Mouse (Mus musculus) midbrain, embryonic 11.5 days (tissue): ENCODE measurements around the gene Elf4. TPM values are rescaled to one million over a fixed set of nuclear protein-coding genes. Genes with fewer than 3 reads are reported as not detected.
"Not testable (repeated sequence)": the region's sequence is repeated elsewhere in the genome, so short reads cannot be mapped to it uniquely, and the experiment has no call there.

Source experiments
- ATAC-seq: fragments of 200-750 bp; cut with Nextera tagmentation; 2 replicates; pipeline ENCODE4 v1.8.0; 2017; ENCODE audit warnings: moderate TSS enrichment, moderate library complexity; ENCODE audit not compliant: low FRiP score
- DNase-seq: peaks from one replicate; pipeline ENCODE4 v3.0.0; 2015; ENCODE audit warnings: low spot score; ENCODE audit errors: missing footprints
- H3K27ac ChIP-seq: fragments of 300-500 bp; sonication (generic); 2 replicates; pipeline ENCODE4 v1.5.1; 2014; ENCODE audit warnings: low read depth, low read length
- H3K27me3 ChIP-seq: fragments of 300-500 bp; sonication (generic); 2 replicates; pipeline ENCODE4 v1.6.1; 2014; ENCODE audit warnings: mild to moderate bottlenecking, low read length, moderate library complexity, mixed read lengths; ENCODE audit not compliant: control insufficient read depth, insufficient read depth
- H3K36me3 ChIP-seq: fragments of 300-500 bp; sonication (generic); 2 replicates; pipeline ENCODE4 v1.6.1; 2014; ENCODE audit warnings: mild to moderate bottlenecking, low read length, moderate library complexity, mixed read lengths; ENCODE audit not compliant: control insufficient read depth, insufficient read depth
- H3K4me1 ChIP-seq: fragments of 300-500 bp; sonication (generic); 2 replicates; pipeline ENCODE4 v1.6.1; 2014; ENCODE audit warnings: low read length; ENCODE audit not compliant: control insufficient read depth, insufficient read depth
- H3K4me2 ChIP-seq: fragments of 300-500 bp; sonication (generic); 2 replicates; pipeline ENCODE4 v1.6.1; 2014; ENCODE audit warnings: mild to moderate bottlenecking, moderate library complexity
- H3K4me3 ChIP-seq: fragments of 300-500 bp; sonication (generic); 2 replicates; pipeline ENCODE4 v1.5.1; 2014; ENCODE audit warnings: low read depth, low read length
- H3K9ac ChIP-seq: fragments of 300-500 bp; sonication (generic); 2 replicates; pipeline ENCODE4 v1.6.1; 2014; ENCODE audit warnings: low read length
- H3K9me3 ChIP-seq: fragments of 300-500 bp; sonication (generic); 2 replicates; pipeline ENCODE4 v1.6.1; 2016; ENCODE audit warnings: low read length; ENCODE audit not compliant: control insufficient read depth
- WGBS: fragments of 180-500 bp; shearing (Covaris S2); extraction: QIAGEN DNeasy Blood & Tissue Kit; methylation state at CpG from one replicate; pipeline ENCODE4 v1.1.7; 2014; 5-methylcytosine and 5-hydroxymethylcytosine counted together
- polyA plus RNA-seq: library from polyadenylated mRNA; unstranded; fragments of >200 nt; fragmentation: Nextera tagmentation; extraction: Ambion mirVana; gene quantifications from 2 replicates; pipeline ENCODE4 v1.2.1, GENCODE M21; 2014

Gene Elf4
- polyA plus RNA-seq, 1 experiment from 2014 or later: 2.0 TPM

DNA sequence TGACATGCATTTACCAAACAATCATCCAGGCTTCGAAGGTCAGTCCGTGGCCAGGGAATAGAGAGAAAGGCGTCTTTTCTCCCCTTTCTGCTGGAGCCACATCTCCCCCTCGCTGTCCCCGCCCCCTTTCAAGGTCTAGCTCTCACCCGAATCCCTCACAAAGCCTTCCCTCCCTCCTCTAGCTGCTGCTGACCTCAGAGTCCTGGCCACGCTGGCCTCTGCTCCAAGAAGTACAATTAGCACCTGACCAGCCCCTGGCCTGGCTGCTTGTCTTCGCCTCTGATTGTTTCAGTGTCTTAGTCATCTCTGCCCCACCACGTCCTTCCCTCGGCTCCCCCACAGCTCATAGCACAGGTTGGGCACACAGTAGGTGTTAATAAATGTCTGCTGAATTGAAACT lies 13.3 kb downstream of the Elf4 start:
- ATAC-seq: peak; percentile 41
- Histone ChIP-seq H3K4me1 (peaks cover 3% of the 10 kb centered on the region; the same call in 1 of the 2 replicates), H3K4me3 (no peak overlapping the region), H3K9me3 (no peaks in the 10 kb centered on the region), H3K4me2 (no peak overlapping the region), H3K27me3 (peaks cover 29% of the 10 kb centered on the region), H3K27ac (no peak overlapping the region), H3K36me3 (no peaks in the 10 kb centered on the region), H3K9ac (no peak overlapping the region)
- peak; percentile 86 for DNase-seq
- WGBS: 18% methylated on average over 10 of the region's 10 CpGs

DNA sequence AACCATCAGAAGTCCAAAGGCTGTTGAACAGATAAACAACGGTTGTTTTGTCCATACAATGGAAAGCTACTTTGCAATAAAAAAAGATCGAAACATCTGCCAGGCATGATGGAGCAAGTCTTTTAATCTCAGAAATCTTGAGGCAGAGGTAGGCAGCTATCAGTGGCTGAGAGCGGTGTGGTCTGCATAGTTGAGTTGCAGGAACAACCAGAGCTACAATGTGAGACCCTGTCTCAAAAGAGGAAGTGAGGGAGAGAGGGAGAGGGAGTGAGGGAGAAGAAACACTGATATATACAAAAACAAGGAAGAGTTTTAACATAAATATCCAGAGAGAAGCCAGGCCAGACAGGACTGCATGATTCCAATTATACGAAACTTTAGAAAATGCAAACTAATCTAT lies 18.3 kb downstream of the Elf4 start:
- H3K9ac ChIP-seq: no peak overlapping the region
- H3K4me2 ChIP-seq: no peak overlapping the region
- no peak overlapping the region for H3K27ac ChIP-seq
- H3K4me3 ChIP-seq: no peak overlapping the region
- H3K36me3 ChIP-seq: no peaks in the 10 kb centered on the region
- WGBS: 91% methylated on average over 4 of the region's 4 CpGs
- no peaks in the 10 kb centered on the region for H3K27me3 ChIP-seq
- H3K9me3 ChIP-seq: no peaks in the 10 kb centered on the region
- ATAC-seq (no peak), DNase-seq (no peak)
- H3K4me1 ChIP-seq: no peaks in the 10 kb centered on the region; the same call in 1 of the 2 replicates

DNA sequence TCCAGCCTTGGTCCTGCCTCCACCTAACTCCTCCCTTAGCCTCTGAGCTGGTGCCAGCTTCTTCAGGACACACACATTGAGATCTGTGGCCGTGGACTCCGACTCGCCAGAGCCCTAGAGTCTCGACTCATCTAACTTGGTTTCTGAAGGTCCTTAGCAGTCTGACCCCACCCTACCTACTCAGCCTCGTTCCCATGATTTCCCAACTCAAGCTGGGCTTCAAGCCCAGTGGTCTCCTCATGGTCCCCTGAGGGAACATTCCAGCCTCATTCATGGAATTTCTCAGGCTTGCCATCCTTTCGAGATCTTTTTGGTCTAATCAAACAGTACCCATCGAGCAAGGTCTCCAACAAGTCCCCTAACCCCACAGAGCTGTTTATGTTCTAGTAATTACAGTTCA lies 21.0 kb downstream of the Elf4 start:
- H3K27ac ChIP-seq: no peak overlapping the region
- H3K9me3 ChIP-seq: no peaks in the 10 kb centered on the region
- no peaks in the 10 kb centered on the region for H3K4me1 ChIP-seq
- DNase-seq (no peak), ATAC-seq (no peak)
- no peak overlapping the region for H3K4me2 ChIP-seq
- no peaks in the 10 kb centered on the region for H3K36me3 ChIP-seq
- H3K9ac ChIP-seq: no peak overlapping the region
- WGBS: 81% methylated on average over 7 of the region's 7 CpGs
- H3K27me3 ChIP-seq: no peaks in the 10 kb centered on the region
- H3K4me3 ChIP-seq: no peak overlapping the region

DNA sequence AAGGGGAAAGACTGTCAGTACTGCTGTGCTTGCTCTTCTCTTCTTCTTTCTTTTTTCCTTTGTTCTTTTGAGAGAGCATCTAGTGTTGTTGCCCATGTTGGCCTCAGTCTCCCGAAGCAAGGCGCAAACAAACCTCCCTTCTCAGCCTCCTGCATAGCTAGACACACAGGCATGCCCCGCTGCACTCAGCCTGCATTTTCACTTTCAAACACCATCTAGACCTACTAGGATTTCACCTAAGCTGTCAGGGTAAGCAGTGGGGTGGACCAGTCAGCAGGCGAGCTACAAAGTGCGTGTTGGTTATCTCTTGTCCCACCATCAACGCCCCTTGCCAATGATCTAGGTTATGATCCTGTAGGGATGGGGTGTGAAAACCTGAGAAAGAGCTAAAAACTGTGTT lies 21.4 kb downstream of the Elf4 start:
- Histone ChIP-seq H3K9me3 (no peaks in the 10 kb centered on the region), H3K36me3 (no peaks in the 10 kb centered on the region), H3K27me3 (no peaks in the 10 kb centered on the region), H3K27ac (no peak overlapping the region), H3K4me1 (no peaks in the 10 kb centered on the region), H3K4me2 (no peak overlapping the region), H3K4me3 (no peak overlapping the region), H3K9ac (no peak overlapping the region)
- ATAC-seq (no peak), DNase-seq (no peak)
- 86% methylated on average over 6 of the region's 6 CpGs for WGBS

DNA sequence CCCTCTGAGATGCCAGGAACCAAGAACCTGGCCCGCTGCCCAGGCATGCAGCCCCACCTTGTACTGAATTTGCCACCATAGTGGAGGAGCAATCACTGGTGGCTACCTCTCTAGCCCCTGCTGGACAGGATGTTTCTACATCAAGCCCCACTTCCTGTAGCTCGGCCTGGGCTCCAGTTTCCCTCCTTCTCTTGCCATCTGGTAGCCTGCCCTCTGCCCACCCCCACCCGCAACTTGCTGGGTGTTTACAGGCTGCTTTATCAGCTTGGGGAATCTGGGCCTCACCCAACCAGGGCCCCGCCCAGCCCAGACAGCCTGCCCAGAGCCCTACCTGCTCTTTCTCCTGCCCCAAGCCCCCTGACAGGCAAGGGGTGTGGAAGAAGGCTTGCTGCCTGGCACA lies 23.9 kb downstream of the Elf4 start:
- Histone ChIP-seq H3K4me3 (no peak overlapping the region), H3K27me3 (no peaks in the 10 kb centered on the region), H3K9me3 (no peaks in the 10 kb centered on the region), H3K4me1 (no peaks in the 10 kb centered on the region), H3K36me3 (no peaks in the 10 kb centered on the region), H3K27ac (no peak overlapping the region), H3K4me2 (no peak overlapping the region), H3K9ac (no peak overlapping the region)
- ATAC-seq (no peak), DNase-seq (no peak)
- WGBS: 89% methylated on average over 4 of the region's 4 CpGs

DNA sequence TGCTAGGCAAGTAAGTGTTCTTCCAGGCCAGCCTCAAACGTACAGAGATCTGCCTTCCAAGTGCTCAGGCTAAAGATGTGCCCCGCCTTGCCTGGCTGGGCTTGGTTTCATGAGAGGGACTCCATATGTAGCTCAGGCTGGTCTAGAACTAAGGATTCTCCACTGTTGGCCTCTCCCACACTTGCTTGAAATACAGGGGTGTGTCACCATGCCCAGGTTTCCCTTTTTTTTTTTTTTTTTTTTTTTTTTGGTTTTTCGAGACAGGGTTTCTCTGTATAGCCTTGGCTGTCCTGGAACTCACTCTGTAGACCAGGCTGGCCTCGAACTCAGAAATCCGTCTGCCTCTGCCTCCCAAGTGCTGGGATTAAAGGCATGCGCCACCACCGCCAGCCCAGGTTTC lies 26.9 kb downstream of the Elf4 start:
- not testable (repeated sequence) for H3K9ac ChIP-seq, DNase-seq, H3K4me1 ChIP-seq, H3K9me3 ChIP-seq, H3K27ac ChIP-seq, H3K4me2 ChIP-seq, H3K36me3 ChIP-seq, ATAC-seq, H3K27me3 ChIP-seq, H3K4me3 ChIP-seq
- 86% methylated on average over 6 of the region's 7 CpGs for WGBS

DNA sequence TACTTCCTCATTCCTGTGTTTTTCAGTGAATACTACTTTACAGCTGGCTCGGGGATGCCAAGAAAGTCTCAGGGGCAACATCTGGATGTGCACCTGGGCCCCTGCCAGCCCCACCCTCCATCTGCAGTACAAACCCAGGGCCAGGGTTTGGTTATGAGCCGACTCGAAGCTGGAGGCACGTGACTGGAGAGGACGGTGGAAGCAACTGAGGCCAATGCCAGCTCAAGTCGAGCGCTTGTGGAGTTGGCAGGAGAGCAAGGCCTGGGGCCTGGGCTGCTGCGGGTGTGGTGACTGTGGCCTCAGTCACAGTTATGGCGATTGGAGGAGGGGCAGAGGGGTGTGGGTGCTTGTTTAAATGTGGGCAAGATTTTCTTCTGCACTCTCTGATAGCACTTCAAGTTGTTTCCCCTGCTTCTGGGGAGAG lies 27.4 kb downstream of the Elf4 start:
- H3K27ac ChIP-seq: no peak overlapping the region
- H3K27me3 ChIP-seq: no peaks in the 10 kb centered on the region
- DNase-seq (no peak), ATAC-seq (no peak)
- no peaks in the 10 kb centered on the region for H3K36me3 ChIP-seq
- no peaks in the 10 kb centered on the region for H3K4me1 ChIP-seq
- no peaks in the 10 kb centered on the region for H3K9me3 ChIP-seq
- 86% methylated on average over 9 of the region's 9 CpGs for WGBS
- no peak overlapping the region for H3K9ac ChIP-seq
- H3K4me3 ChIP-seq: no peak overlapping the region
- H3K4me2 ChIP-seq: no peak overlapping the region

DNA sequence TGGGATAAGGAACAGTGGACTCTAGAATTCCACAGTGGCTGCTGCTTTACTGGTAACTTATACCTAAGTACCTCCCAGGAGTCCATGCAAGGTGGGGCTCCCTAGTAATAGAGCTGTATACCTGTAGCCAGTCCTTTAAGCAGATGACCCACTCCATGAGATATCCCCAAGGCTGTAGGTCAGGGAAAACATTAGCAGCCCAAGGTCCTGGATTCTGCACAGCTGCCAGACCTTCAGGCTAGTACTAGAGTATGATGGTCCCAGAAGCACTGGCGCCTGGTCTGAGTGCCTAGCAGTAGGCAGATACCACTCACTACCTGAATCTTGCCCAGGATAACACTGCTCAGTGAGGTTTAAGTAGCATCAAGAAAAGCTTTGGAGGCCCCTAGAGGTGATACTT lies 28.7 kb downstream of the Elf4 start:
- Histone ChIP-seq H3K4me3 (no peak overlapping the region), H3K9me3 (no peaks in the 10 kb centered on the region), H3K36me3 (no peaks in the 10 kb centered on the region), H3K4me1 (no peaks in the 10 kb centered on the region), H3K4me2 (no peak overlapping the region), H3K9ac (no peak overlapping the region), H3K27ac (no peak overlapping the region), H3K27me3 (no peaks in the 10 kb centered on the region)
- ATAC-seq (no peak), DNase-seq (no peak)
- 92% methylated on average over 1 of the region's 1 CpGs for WGBS

DNA sequence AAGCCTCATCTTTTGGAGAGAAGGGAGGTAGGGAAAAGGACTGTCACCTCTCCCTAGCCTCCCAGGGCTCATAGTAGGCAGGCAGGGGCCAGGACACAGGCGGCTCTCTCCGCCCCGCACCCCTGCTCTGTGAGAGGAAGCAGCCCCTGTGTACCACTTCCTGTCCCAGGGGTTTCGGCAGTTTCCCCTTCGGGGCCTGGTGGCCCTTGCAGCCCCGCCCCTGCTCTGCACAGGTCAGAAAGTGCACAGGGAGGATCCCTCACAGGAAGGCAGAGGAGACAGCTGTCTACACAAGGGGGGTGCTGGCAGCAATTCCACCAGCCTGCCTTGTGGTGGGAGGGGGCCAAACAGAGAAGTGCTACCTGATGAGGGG lies 29.4 kb downstream of the Elf4 start:
- DNase-seq: no peak
- WGBS: 49% methylated on average over 6 of the region's 6 CpGs
- Histone ChIP-seq H3K9me3 (no peaks in the 10 kb centered on the region), H3K9ac (no peak overlapping the region), H3K27ac (no peak overlapping the region), H3K4me2 (no peak overlapping the region), H3K27me3 (no peaks in the 10 kb centered on the region), H3K4me1 (no peaks in the 10 kb centered on the region), H3K36me3 (no peaks in the 10 kb centered on the region), H3K4me3 (no peak overlapping the region)
- ATAC-seq: no peak
